Mouse (Mus musculus): ENCODE measurements at regions not wholly inside any gene's neighbourhood (a gene's known extent, or its start where the extent isn't known, plus 50 kb on each side); places are given as distances from the start of the nearest gene placed in this dataset.

DNA sequence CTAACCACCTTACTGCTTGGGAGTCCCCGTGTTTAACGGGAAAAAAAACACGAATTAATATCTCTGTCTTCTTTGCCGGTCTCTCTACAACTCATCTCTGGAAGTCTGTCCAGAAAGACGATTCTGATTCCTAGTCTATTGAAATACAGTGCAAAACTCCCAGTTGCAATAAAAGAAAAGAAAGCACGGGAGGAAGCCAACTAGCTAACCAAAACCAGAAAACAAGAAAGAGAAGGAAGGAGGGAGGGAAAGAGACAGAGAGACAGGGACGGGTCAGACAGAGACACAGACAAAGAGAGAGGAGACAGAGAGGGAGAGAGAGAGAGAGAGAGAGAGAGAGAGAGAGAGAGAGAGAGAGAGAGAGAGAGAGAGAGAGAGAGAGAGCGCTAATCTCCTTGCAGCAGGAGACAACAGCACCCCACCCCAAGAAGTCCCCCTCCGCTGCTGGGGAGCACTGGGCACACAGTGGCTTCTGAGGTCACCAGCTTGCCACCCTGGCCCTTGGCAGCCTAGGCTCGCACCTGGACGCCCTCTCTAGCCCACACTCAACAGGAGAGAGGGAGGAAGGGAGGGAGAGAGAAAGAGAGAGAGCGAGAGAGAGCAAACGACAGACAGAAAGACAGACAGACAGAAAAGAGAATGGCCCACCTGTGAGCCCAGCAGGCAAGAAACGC is 64.5 kb upstream of the Commd3 start:
- TF ChIP-seq CTCF (IDR thresholded peaks at IDR 0.05; ENCODE audit: borderline replicate concordance, insufficient read depth, low read length), result no peak
- TF ChIP-seq POLR2A (IDR thresholded peaks at IDR 0.05; ENCODE audit: low read depth, low read length), result no peak
